Mouse (Mus musculus) neural tube, embryonic 11.5 days (tissue): Measurements from ENCODE around the gene Fat1. TPM values are rescaled to one million over a fixed set of nuclear protein-coding genes. Genes with fewer than 3 reads are reported as not detected.
A peak's percentile ranks its signal among the peaks of the same experiment; 100 is the strongest.

Source experiments
- ATAC-seq: fragments of 200-750 bp; cut with Nextera tagmentation; 2 replicates; pipeline ENCODE4 v1.8.0; 2017; ENCODE audit warnings: moderate number of reproducible peaks, mild to moderate bottlenecking, moderate TSS enrichment, moderate library complexity; ENCODE audit not compliant: insufficient read depth, low FRiP score, low TSS enrichment
- DNase-seq: peaks from one replicate; pipeline ENCODE4 v3.0.0-alpha.2; 2015; ENCODE audit warnings: low spot score
- H3K27ac ChIP-seq: fragments of 300-500 bp; sonication (generic); 2 replicates; pipeline ENCODE4 v1.5.1; 2014; ENCODE audit warnings: low read depth, mild to moderate bottlenecking, low read length
- H3K27me3 ChIP-seq: fragments of 300-500 bp; sonication (generic); 2 replicates; pipeline ENCODE4 v1.6.1; 2014; ENCODE audit warnings: mild to moderate bottlenecking, low read length, mixed read lengths; ENCODE audit not compliant: control insufficient read depth, insufficient read depth
- H3K36me3 ChIP-seq: fragments of 300-500 bp; sonication (generic); 2 replicates; pipeline ENCODE4 v1.6.1; 2014; ENCODE audit warnings: mild to moderate bottlenecking, low read length, moderate library complexity, mixed read lengths; ENCODE audit not compliant: control insufficient read depth, insufficient read depth
- H3K4me1 ChIP-seq: fragments of 300-500 bp; sonication (generic); 2 replicates; pipeline ENCODE4 v1.6.1; 2014; ENCODE audit warnings: low read length, mixed read lengths; ENCODE audit not compliant: control insufficient read depth, insufficient read depth
- H3K4me2 ChIP-seq: fragments of 300-500 bp; sonication (generic); 2 replicates; pipeline ENCODE4 v1.6.1; 2014; ENCODE audit warnings: low read depth, mild to moderate bottlenecking, moderate library complexity
- H3K4me3 ChIP-seq: fragments of 300-500 bp; sonication (generic); 2 replicates; pipeline ENCODE4 v1.5.1; 2014; ENCODE audit warnings: low read depth, low read length
- H3K9ac ChIP-seq: fragments of 300-500 bp; sonication (generic); 2 replicates; pipeline ENCODE4 v1.6.1; 2014; ENCODE audit warnings: mild to moderate bottlenecking, low read length
- H3K9me3 ChIP-seq: fragments of 300-500 bp; sonication (generic); 2 replicates; pipeline ENCODE4 v1.6.1; 2016; ENCODE audit warnings: low read length; ENCODE audit not compliant: control insufficient read depth
- WGBS: fragments of 180-500 bp; shearing (Covaris S2); extraction: QIAGEN DNeasy Blood & Tissue Kit; methylation state at CpG from one replicate; pipeline ENCODE4 v1.1.7; 2014; 5-methylcytosine and 5-hydroxymethylcytosine counted together
- polyA plus RNA-seq: library from polyadenylated mRNA; unstranded; fragments of >200 nt; fragmentation: Nextera tagmentation; extraction: Ambion mirVana; gene quantifications from 2 replicates; pipeline ENCODE4 v1.2.1, GENCODE M21; 2014

Fat1 gene
- polyA plus RNA-seq, 1 experiment from 2014 or later, result 23.3 TPM

- ATAC-seq, result no peak
- no peak overlapping the region for H3K4me3 ChIP-seq
- 91% methylated on average over 9 of the region's 9 CpGs for WGBS
Observed at GRCm38 (mm10) chr8:44932546-44933342, 2.5 kb upstream of the Fat1 start.

DNA sequence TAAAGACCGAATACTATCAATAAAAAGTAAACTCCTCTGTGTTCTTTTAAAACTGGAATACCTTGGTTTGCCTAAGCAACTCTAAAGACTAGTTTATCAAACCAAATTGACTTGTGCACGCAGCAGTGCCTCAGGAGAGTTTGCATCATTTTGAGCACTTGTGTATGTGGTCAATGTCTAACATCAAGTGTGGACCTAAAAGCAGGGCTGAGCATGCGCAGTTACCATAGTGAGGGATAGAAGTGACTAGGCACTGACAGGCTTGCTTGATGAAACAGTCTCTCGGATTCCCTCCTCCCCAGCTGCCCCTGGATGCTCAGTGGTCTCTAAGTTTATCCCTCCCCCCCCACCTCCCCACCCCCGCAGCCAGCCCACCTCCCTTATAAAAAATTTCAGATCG lies 1.8 kb upstream of the Fat1 start:
- Histone ChIP-seq H3K4me2 (peak overlapping the region; percentile 56), H3K36me3 (no peaks in the 10 kb centered on the region), H3K9me3 (no peaks in the 10 kb centered on the region), H3K27ac (no peak overlapping the region), H3K9ac (no peak overlapping the region), H3K4me1 (peaks cover 3% of the 10 kb centered on the region; the same call in 1 of the 2 replicates), H3K4me3 (no peak overlapping the region), H3K27me3 (no peaks in the 10 kb centered on the region)
- DNase-seq (no peak), ATAC-seq (no peak)
- 52% methylated on average over 6 of the region's 6 CpGs for WGBS

More at GRCm38 (mm10) chr8:44932546-44933342, 2.5 kb upstream of the Fat1 start:
- no peak for DNase-seq
- Histone ChIP-seq H3K4me2 (no peak overlapping the region), H3K9ac (no peak overlapping the region), H3K4me1 (peaks cover 3% of the 10 kb centered on the region; the same call in 1 of the 2 replicates), H3K9me3 (no peaks in the 10 kb centered on the region), H3K36me3 (no peaks in the 10 kb centered on the region), H3K27ac (no peak overlapping the region), H3K27me3 (no peaks in the 10 kb centered on the region)

DNA sequence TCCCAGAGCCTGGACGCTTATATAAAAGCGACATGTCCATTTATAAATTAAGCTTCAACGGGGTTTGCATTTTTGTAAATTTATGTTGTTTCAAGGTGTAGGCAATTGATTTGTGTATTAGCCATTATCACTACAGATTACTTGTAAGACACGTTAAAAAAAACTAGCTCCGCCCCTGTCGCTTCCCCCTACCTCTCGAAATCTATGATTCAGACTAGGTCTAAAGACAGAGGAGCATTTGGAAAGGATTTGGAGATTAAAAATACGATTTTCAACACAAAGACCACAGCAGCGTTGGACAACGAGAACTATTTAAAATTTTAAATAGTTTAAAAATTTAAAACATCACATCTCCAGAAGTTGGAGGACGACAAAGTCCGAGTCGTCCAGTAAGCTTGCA lies 831 bp upstream of the Fat1 start:
- Histone ChIP-seq H3K4me2 (peak overlapping the region; percentile 56), H3K27ac (no peak overlapping the region), H3K9ac (peak overlapping the region; percentile 55; the same call in 1 of the 2 replicates), H3K4me1 (peaks cover 3% of the 10 kb centered on the region; the same call in 1 of the 2 replicates), H3K9me3 (no peaks in the 10 kb centered on the region), H3K27me3 (no peaks in the 10 kb centered on the region), H3K4me3 (peak overlapping the region; percentile 66), H3K36me3 (no peaks in the 10 kb centered on the region)
- 4% methylated on average over 13 of the region's 13 CpGs for WGBS
- ATAC-seq (no peak), DNase-seq (no peak)

DNA sequence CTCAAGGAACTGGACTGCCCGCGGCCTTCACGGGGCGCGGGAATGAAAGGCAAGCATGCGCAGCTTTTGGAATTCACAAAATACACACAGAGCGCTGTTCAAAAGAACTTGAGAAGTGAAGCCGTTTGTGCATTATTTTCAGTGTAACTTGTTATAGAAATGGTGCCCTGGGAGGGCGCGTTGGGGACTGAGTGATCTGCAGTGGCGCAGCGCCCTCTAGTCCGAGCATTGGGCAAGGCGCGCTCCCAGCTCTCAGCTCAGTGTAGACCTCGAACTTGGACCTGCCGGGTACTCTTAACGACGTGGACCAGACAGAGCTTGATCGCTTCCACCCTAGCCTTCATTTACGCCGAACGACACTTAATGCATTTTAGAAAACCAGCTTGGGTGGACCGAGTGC lies 494 bp downstream of the Fat1 start:
- ATAC-seq (peak; percentile 48), DNase-seq (peak; percentile 91)
- WGBS, result under 1% methylated on average over 24 of the region's 24 CpGs
- H3K36me3 ChIP-seq, result no peaks in the 10 kb centered on the region
- H3K4me3 ChIP-seq, result peak overlapping the region; percentile 66
- H3K9me3 ChIP-seq, result no peaks in the 10 kb centered on the region
- peak overlapping the region; percentile 56 for H3K4me2 ChIP-seq
- no peak overlapping the region for H3K27ac ChIP-seq
- H3K9ac ChIP-seq, result peak overlapping the region; percentile 55
- no peaks in the 10 kb centered on the region for H3K27me3 ChIP-seq
- H3K4me1 ChIP-seq, result peaks cover 3% of the 10 kb centered on the region; the same call in 1 of the 2 replicates

DNA sequence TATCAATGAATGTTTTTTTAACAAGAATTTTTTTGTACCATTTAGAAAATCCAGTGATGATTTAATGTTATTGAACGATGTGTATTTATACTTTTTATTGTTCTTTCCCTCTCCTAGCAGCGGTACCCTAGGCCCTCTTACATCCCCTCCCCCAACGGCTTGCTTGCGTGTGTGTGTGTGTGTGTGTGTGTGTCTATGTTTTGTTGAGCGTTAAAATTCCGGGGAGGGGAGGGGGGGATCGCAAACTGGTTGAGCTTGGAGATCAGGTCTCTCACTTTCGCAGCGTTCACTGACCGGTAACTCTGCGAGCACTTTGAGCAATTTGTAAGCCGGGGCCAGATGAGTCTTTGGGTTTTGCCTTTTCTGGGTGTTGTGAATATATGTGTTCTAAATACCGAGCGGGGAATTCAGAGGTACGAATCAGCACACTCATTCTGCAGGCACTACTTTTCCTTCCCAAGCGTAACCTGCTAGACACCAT lies 1.3 kb downstream of the Fat1 start:
- H3K9me3 ChIP-seq, result no peaks in the 10 kb centered on the region
- no peaks in the 10 kb centered on the region for H3K36me3 ChIP-seq
- peaks cover 3% of the 10 kb centered on the region; the same call in 1 of the 2 replicates for H3K4me1 ChIP-seq
- DNase-seq (peak; percentile 60), ATAC-seq (no peak)
- H3K4me2 ChIP-seq, result peak overlapping the region; percentile 56
- no peaks in the 10 kb centered on the region for H3K27me3 ChIP-seq
- peak overlapping the region; percentile 74; the same call in 1 of the 2 replicates for H3K9ac ChIP-seq
- 1% methylated on average over 16 of the region's 16 CpGs for WGBS
- H3K4me3 ChIP-seq, result peak overlapping the region; percentile 66
- H3K27ac ChIP-seq, result no peak overlapping the region

GRCm38 (mm10) chr8:44937141-44937825 lies 2.0 kb downstream of the Fat1 start:
- H3K9me3 ChIP-seq, result no peaks in the 10 kb centered on the region
- H3K4me3 ChIP-seq, result peak overlapping the region; percentile 66
- H3K36me3 ChIP-seq, result no peaks in the 10 kb centered on the region
- DNase-seq, result peak; percentile 77
- peak overlapping the region; percentile 56 for H3K4me2 ChIP-seq
- peak overlapping the region; percentile 71 for H3K27ac ChIP-seq
- H3K9ac ChIP-seq, result peak overlapping the region; percentile 74
- no peak for ATAC-seq
- H3K4me1 ChIP-seq, result peaks cover 3% of the 10 kb centered on the region; the same call in 1 of the 2 replicates
- H3K27me3 ChIP-seq, result no peaks in the 10 kb centered on the region
- WGBS, result under 1% methylated on average over 34 of the region's 34 CpGs

DNA sequence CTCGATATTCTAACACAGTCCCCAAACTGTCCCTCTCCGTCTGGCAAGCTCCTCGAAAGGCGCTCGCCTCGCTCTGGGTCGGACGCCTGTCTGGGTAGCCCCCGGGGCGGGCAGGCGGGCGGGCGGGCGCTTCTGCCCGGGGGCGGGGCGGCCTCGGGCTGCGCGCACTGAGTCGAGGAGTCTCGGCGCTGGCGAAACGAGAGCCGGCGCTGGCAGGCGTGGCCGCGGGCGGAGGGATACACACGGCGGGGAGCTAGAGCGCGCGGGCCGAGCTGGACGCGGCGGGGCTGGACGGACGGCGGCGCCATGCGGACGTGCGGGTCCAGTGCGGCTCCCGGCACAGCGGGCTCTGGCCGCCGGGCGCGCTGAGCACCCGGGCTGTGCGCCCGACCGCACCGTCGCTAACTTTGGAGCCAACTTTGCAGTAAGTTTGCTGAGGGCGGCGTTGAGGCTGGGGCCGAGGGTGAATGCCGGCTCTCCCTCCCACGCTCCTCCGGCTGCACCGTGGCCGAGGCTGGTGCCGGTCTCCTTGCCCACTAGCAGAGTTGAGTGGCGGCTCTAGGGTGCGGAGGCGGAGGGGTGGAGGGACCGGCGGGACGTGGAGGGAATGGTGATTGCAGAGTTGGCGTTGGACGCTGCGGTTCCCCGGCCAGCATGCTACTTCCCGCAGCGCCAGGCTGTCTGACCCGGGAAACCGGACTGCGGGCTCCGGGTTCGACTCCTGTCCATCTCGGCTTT lies 2.8 kb downstream of the Fat1 start:
- under 1% methylated on average over 79 of the region's 87 CpGs for WGBS
- peaks cover 3% of the 10 kb centered on the region; the same call in 1 of the 2 replicates for H3K4me1 ChIP-seq
- H3K4me2 ChIP-seq, result peak overlapping the region; percentile 56
- peak overlapping the region; percentile 74 for H3K9ac ChIP-seq
- no peaks in the 10 kb centered on the region for H3K36me3 ChIP-seq
- ATAC-seq, result peak; percentile 79
- peak overlapping the region; percentile 66 for H3K4me3 ChIP-seq
- no peaks in the 10 kb centered on the region for H3K27me3 ChIP-seq
- H3K27ac ChIP-seq, result peak overlapping the region; percentile 71
- H3K9me3 ChIP-seq, result no peaks in the 10 kb centered on the region
- peak; percentile 95 for DNase-seq

DNA sequence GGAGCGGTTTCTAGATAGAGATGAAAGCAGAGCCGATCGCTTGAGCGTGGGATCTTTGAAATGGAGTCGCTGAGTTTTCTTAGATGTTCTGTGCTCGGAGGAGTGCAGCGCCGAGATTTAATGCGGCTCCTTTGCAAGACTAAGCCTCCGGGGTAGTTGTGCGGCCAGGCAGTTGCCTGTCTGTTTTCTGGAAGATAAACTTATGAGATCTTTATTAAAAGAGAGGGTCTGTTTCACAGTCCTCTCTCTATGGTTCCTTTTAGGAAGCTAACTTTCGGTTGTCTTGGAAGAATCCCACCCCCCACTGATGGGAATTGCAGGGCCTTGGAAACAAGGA lies 3.4 kb downstream of the Fat1 start:
- Histone ChIP-seq H3K9ac (peak overlapping the region; percentile 74), H3K36me3 (no peaks in the 10 kb centered on the region), H3K4me2 (peak overlapping the region; percentile 56), H3K4me3 (peak overlapping the region; percentile 66), H3K27ac (peak overlapping the region; percentile 71), H3K27me3 (no peaks in the 10 kb centered on the region), H3K9me3 (no peaks in the 10 kb centered on the region), H3K4me1 (peaks cover 3% of the 10 kb centered on the region; the same call in 1 of the 2 replicates)
- DNase-seq (no peak), ATAC-seq (no peak)
- 0% methylated on average over 12 of the region's 12 CpGs for WGBS
